Mouse (Mus musculus): Measurements from ENCODE around the gene Rec114.

Rec114 gene

DNA sequence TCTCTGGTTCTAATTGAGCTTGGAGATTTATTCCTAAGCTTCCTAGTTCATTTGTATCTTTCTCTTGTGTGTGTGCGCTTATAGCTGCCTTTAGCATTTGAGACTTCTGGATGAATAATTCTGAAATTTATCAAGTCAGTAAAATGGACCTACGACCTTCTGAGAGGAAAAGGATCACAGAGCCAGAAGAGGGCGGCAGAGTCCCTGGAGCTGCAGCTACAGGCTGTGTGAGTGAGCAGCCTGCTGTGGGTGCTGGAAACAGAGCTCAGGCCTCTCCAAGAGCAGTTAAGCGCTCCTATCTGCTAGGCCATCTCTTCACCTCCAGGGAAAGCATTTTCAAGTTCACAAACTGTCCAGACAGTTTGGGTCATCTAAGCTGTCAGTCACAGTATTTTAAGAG, 81.8 kb downstream of the Rec114 start:
- CTCF ChIA-PET = no interaction called here

- CTCF ChIA-PET = no interaction called here
These were observed 83.1 kb downstream of the Rec114 start for GRCm38 (mm10) chr9:58660673-58661072.

- CTCF ChIA-PET = interaction anchor here (0.5 kb wide), 1 partner anchor 151 kb away, joined by 9 read pairs; no protein-coding TSS in a partner anchor
These were observed 83.8 kb downstream of the Rec114 start for GRCm38 (mm10) chr9:58659989-58660388.

DNA sequence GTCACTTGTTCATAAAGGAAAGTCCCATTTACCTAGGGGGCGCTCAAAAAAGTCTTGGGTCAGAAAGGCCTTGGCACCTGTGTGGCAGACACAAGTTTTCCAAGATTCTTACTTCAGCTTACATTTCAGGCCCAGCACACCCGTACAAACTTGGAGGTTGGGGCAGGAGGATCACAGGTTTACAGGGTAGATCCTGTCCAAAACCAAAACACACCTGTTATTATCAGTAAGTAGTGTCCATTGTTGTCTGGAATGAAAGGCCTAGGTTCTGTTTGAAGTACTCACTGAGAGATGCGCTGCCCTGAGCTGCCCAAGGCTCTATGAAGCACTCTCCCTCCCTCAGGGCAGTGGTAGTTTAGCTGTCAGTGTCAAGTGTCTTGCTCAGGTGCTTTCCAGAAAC, 84.4 kb downstream of the Rec114 start:
- CTCF ChIA-PET = no interaction called here

DNA sequence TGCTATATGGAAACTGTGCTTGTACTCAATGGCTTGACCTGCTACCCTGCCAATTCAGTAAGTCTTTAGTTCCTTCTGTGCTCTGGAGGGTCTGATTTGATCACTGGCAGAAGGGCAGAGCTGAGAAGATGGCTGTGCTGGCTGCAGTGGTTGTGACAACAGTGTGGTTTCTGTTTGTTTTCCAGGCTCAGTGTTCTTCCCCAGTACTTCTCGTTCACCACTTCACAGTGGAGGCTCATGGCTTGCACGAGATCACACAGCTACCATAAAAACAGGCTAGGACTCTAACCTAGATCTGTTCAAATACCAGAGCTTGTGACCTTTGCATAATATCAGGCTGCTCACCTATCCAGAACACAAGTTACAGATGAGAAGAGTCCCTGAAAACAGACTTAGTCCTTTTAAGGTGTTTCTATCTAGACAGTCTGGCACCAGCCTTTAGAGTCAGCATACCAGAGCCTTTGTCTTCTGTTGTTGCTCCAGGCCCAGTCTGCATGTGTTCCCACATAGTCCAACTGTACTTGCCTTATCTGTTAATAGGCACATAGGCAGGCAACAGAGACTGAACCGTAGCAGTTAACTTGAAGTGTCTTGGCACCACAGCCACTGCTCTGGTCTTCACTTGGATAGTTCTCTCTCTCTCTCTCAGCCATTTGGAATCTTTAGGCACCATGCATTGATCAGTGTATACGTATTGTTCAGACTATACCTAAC, 85.0 kb downstream of the Rec114 start:
- CTCF ChIA-PET = no interaction called here

DNA sequence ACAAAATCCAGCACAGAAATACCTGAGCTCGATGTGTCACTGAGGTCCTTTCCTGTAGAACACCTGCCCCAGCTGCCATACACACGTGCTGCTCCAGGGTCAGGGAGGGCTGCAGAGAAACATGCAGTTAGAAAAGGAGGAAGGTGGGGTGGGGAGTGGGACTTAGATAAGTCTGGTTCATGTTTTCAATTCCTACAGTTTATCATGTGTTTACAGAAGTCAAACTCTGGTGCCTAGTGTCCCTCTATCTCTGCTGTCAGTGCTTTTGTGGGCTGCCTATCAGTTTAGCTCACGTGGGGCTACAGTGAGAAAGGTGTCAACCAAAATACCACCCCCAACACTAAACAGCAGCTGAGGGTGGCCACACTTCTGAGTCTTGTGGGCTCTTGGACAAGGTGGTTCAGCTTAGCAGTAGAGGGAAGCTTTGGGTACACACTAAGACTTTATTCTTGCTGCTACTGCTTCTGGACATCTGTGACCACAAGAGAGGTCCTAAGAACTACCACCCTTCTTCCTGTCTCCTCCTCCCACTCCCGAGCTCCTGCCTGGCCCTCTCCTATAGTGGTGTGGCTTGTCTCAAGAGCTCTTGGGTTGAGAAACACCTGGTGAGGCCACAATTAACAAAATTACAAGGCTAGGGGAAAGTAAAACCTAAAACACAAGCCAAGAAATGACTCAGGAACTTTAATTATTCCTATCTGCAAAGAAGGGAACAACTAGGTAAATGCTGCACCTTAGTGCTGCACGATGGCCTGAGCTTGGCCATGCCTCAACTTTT, 85.8 kb downstream of the Rec114 start:
- CTCF ChIA-PET = no interaction called here

GRCm38 (mm10) chr9:58656824-58657223, 86.9 kb downstream of the Rec114 start:
- CTCF ChIA-PET = interaction anchor here (0.7 kb wide), 1 partner anchor 101 kb away, joined by 3 read pairs; no protein-coding TSS in a partner anchor

- CTCF ChIA-PET = no interaction called here
These were observed 87.4 kb downstream of the Rec114 start for GRCm38 (mm10) chr9:58656396-58656795.

DNA sequence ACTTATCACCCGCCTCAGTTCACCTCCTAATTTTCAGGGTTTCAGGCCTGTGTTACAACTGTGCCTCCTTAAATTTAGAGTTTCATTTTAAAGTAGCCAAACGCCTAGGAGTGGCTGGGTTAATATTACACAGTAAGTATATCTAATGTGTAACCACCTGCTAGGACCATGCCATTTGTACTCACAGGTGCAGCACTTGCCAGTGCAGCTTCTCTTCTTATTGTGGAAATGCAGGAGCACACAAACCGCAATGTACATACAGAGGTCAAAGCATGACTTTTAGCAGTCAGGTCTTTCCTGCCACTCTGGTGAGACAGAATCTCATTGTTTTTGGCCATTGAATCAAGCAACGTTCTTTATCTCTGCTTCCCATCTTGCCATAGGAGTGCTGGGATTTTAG, 89.3 kb downstream of the Rec114 start:
- CTCF ChIA-PET = interaction anchor here (0.6 to 1.5 kb wide), 3 partner anchors 80 to 722 kb away, joined by 4 to 5 read pairs (median 4); no protein-coding TSS in a partner anchor

DNA sequence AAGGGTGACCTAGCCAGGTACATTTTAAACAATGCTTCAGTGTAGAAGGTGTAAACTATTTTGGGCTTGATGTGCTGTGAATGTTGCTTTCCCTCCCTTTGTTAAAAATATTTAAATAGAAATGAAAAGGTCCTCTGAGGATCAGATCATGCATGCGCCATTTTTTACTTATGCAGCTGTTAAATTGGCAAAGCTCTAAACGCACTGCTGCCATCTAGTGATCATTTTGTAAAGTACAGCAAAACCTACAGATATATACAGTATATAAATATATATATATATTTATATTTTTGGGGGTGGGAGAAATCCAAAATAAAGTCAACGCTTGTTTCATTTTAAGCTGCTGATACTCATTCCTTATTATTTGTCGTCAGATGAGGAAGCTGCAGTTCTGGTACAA, 91.8 kb downstream of the Rec114 start:
- CTCF ChIA-PET = interaction anchor here (0.7 kb wide), 1 partner anchor 252 kb away, joined by 3 read pairs; no protein-coding TSS in a partner anchor

DNA sequence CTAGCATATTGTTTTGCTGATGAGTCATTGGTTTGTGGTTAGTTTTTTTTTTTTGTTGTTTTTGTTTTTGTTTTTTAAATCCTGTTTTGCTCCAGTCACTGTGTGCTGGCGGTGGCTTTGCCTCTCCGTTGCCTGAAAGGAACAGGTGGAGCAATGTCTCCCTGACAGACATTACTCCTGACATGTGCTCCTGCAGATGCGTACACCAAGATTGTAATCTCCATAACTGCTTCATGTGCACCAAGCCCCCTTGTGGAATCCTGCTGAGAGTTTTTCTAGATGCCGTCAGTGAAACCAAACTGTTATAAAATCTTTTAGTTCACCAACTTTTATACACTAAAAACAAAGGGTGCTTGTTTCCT, 94.5 kb downstream of the Rec114 start:
- CTCF ChIA-PET = no interaction called here

DNA sequence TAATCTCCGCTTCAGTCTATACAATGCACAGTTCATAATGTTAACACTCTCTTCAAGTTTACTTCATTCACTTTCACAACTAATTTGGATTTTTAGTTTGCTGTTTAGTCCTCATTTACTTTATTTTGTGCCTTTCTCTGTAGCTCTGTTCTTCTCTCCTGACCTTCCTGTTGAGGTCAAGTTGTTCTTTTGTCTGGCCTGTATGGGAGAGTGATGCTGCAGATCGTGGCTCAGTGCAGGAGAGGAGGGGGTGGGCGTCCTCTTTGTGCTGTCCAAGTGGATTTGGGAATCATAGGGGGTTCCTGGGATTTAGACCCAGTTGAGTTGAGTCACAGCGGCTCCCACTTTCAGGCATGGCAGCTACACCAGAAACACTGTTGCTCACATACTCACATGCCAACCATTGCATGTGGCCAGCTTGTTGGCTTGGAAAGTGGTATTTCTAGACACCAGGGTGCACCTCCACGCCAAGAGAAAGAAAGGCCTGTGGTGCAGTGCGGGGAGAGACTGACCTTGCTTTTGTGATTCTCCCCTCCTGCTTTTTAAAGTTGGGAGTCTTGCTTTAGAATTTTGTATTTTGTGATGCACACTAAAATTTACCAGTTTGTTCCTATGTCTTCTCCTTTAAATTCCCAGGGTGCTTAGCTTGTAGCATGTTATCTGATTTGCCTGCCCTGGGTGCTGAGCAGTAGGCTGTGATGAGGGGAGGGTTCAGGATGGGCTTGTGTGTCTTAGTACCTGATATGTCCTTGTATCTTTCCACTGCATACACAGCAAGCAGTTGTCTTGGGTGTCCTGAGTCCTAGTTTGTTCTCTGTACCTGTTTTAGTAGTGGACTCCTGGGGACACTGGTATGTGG, 95.1 kb downstream of the Rec114 start:
- CTCF ChIA-PET = no interaction called here

GRCm38 (mm10) chr9:58630441-58630840, 113.3 kb downstream of the Rec114 start:
- CTCF ChIA-PET = no interaction called here

GRCm38 (mm10) chr9:58627197-58627596, 116.6 kb downstream of the Rec114 start:
- CTCF ChIA-PET = no interaction called here

DNA sequence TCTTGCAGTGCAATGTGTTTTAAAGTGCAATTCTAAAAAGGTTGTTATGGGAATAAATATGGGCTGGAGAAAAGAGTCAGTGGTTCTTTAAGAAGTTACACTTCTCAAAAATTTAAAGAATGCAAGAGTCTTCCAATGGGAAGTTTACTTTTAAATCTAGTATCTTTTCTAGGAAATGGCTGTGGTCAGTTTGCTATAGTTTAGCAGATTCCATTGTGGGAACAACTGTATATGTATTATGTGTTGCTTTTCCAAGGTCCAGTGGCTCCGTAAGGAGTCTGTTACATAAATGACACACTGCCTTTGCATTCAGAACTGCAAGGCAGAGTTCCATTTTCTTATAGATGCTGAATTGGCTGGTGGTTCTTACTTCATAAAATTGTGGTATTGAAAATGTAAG, 120.8 kb downstream of the Rec114 start:
- CTCF ChIA-PET = no interaction called here

DNA sequence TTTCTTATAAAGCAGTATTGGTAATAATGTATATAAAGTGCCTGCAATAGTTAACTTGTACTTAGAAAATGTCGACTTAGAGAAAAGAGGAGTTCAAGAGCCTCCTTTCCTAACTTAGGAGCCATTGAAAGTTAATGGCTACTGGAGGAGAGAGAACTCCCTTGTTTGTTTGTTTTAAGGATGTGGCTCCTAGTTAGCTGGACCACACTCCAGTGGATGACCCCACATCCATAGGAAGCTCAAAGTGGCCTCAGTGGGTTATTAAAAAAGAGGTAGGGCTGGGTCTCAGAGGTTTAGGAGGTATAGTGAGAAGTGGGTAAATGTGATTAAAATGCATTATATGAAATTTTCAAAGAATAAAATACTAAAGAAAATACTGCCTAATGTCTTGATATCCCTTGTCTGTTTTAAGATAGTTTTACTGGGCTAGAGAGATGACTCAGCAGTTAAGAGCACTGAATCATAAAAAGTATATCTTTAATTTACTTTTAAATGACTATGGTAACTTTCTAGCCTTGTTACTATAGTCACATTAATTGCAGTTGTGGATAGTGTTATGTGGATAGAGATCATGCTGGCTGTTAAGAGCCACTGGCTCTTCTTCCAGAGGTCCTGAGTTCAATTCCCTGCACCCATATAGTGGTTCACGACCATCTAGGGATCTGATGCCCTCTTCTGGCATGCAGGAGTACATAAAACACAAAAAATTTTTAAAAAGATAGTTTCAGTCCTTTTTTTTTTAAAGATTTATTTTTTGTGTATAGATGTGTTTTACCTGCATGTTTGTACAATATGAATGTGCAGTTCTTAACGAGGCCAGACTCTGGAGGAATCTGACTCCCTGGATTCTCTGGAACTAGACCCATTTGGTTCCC, 128.5 kb downstream of the Rec114 start:
- CTCF ChIA-PET = no interaction called here

DNA sequence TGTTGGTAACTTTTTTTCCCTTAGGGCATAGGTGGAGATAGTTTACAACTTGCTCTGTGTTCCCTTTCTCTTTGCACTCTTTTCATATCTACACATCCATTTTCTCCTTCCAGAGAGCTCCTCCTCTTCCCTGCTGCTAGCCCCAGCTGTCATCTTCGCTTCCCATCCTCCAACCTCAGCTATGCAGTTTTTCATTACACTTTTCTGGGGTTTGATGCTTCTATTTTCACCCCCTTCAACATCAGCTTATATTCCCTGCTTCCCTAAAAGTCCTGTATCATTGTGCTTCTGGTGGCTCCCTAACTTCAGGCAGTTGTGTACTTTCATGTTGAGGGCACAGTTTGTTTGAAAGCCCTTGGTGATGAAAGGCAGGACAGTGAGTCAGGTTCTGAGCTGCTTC, 130.0 kb downstream of the Rec114 start:
- CTCF ChIA-PET = no interaction called here

Measured in spleen, embryonic (tissue).